Mouse (Mus musculus): Measurements from ENCODE around the gene Bfsp2. TPM values are rescaled to one million over a fixed set of nuclear protein-coding genes. Genes with fewer than 3 reads are reported as not detected.

Bfsp2 gene
- 0.42 and 0.55 TPM in 2 replicates for polyA plus RNA-seq (2014; fragmentation: Nextera tagmentation; extraction: Ambion mirVana)

DNA sequence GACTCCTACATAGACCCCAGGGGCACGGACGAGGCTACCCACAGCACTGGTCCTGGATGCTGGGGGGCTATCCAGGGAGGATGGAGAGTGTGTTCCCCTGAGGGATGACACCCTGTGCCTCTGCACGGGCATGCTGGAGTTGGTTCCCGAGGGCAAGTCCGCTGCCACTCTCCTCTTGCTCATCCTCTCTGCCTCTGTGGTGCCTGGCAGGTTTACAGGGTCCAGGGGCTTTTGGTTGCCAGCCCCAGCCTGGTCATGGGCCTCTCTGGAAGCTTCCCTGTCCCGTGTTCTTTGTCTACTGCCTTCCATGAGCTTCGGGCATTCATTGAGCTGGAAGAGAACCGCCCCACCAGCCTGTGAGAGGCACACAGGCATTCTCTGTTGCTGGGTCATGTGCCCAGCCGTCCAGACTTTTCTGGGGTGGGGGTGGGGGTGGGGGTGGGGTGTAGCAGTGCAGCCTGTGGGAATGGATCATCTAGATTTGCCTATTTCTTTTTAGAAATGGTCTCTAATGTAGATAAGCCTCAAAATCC lies at the start of gene Bfsp2:
Gene Bfsp2, minus strand, starts transcription at position 377 of the 533 bp plus-strand sequence.
- WGBS, result 74% methylated on average over 9 of the region's 9 CpGs
- no peak for ATAC-seq (replicated peaks; ENCODE audit: low FRiP score)
- Histone ChIP-seq H3K27me3 (replicated peaks; ENCODE audit: control insufficient read depth, insufficient read depth, low read length) (no peaks in the 10 kb centered on the region), H3K4me3 (ENCODE audit: low read depth, low read length) (no peak within 1 kb of the TSS), H3K4me2 (no peak within 1 kb of the TSS), H3K36me3 (ENCODE audit: control insufficient read depth, insufficient read depth, low read length) (no peaks in the 10 kb centered on the region), H3K27ac (ENCODE audit: low read depth, low read length) (no peak within 1 kb of the TSS), H3K9ac (ENCODE audit: low read depth, low read length) (no peak within 1 kb of the TSS), H3K4me1 (replicated peaks; ENCODE audit: control insufficient read depth, insufficient read depth, low read length) (peaks cover 2% of the 10 kb centered on the region; the same call in 1 of the 2 replicates), H3K9me3 (ENCODE audit: control insufficient read depth, low read length) (no peaks in the 10 kb centered on the region)
- DNase-seq (ENCODE audit: low spot score), result no peak

DNA sequence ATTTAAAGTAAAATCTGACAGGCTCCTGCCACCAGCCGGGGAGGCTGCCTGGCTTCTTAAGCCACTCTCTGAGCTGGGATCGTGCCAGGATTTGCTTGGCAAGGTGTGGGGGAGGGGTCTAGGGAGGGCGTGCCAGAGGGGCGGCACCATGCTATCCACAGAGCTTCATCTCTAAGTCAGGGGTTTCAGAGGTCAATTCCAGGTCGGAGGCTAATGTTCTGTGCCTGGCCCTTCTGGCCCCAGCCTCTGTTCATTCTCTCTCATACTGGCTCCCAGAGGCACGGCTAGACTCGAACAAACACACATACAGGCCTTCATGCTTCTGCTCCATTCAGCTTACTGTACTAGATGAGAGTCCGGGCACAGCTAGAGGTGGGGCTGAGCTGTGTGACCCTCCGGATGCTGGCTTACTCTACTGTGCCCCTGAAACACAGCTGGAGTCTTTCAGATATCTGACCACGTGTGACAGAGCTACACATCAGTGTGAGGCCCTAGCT lies 44.9 kb upstream of the Bfsp2 start:
- Histone ChIP-seq H3K27me3 (replicated peaks; ENCODE audit: control insufficient read depth, insufficient read depth, low read length) (no peaks in the 10 kb centered on the region), H3K4me3 (ENCODE audit: low read depth, low read length) (no peak overlapping the region), H3K36me3 (ENCODE audit: control insufficient read depth, insufficient read depth, low read length) (no peaks in the 10 kb centered on the region), H3K4me1 (replicated peaks; ENCODE audit: control insufficient read depth, insufficient read depth, low read length) (no peaks in the 10 kb centered on the region), H3K4me2 (no peak overlapping the region), H3K27ac (ENCODE audit: low read depth, low read length) (no peak overlapping the region), H3K9ac (ENCODE audit: low read depth, low read length) (no peak overlapping the region), H3K9me3 (ENCODE audit: control insufficient read depth, low read length) (no peaks in the 10 kb centered on the region)
- 32% methylated on average over 10 of the region's 10 CpGs for WGBS
- no peak for DNase-seq (ENCODE audit: low spot score)
- ATAC-seq (replicated peaks; ENCODE audit: low FRiP score), result no peak

DNA sequence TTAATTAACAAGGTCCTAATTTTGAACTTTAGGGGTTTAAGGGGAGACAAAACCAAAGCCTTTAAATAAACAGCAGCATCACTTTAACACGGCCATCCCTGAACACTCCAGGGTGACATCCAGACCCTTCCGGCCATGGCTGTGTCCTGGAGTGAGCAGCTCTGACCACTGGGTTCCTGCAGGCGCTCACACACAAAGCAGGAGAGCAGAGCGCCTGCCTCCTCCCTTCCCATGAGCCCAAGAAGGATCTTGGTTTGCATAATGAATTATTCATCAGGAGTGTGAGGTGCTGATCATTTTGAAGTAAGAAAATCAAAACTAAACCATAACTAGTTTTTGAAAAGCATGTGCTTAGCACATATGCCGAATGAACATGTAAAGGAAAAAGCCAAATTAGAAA lies 44.4 kb upstream of the Bfsp2 start:
- Histone ChIP-seq H3K27ac (ENCODE audit: low read depth, low read length) (no peak overlapping the region), H3K4me2 (no peak overlapping the region), H3K4me3 (ENCODE audit: low read depth, low read length) (no peak overlapping the region), H3K4me1 (replicated peaks; ENCODE audit: control insufficient read depth, insufficient read depth, low read length) (no peaks in the 10 kb centered on the region), H3K27me3 (replicated peaks; ENCODE audit: control insufficient read depth, insufficient read depth, low read length) (no peaks in the 10 kb centered on the region), H3K36me3 (ENCODE audit: control insufficient read depth, insufficient read depth, low read length) (no peaks in the 10 kb centered on the region), H3K9ac (ENCODE audit: low read depth, low read length) (no peak overlapping the region), H3K9me3 (ENCODE audit: control insufficient read depth, low read length) (no peaks in the 10 kb centered on the region)
- ATAC-seq (replicated peaks; ENCODE audit: low FRiP score) (no peak), DNase-seq (ENCODE audit: low spot score) (no peak)
- WGBS, result 47% methylated on average over 5 of the region's 5 CpGs

- no peaks in the 10 kb centered on the region for H3K4me1 ChIP-seq (replicated peaks; ENCODE audit: control insufficient read depth, insufficient read depth, low read length)
- no peak for ATAC-seq (replicated peaks; ENCODE audit: low FRiP score)
- no peak for DNase-seq (ENCODE audit: low spot score)
- H3K36me3 ChIP-seq (ENCODE audit: control insufficient read depth, insufficient read depth, low read length), result no peaks in the 10 kb centered on the region
- no peak overlapping the region for H3K4me2 ChIP-seq
- no peak overlapping the region for H3K9ac ChIP-seq (ENCODE audit: low read depth, low read length)
- H3K27me3 ChIP-seq (replicated peaks; ENCODE audit: control insufficient read depth, insufficient read depth, low read length), result no peaks in the 10 kb centered on the region
- 65% methylated on average over 7 of the region's 7 CpGs for WGBS
- H3K27ac ChIP-seq (ENCODE audit: low read depth, low read length), result no peak overlapping the region
- no peaks in the 10 kb centered on the region for H3K9me3 ChIP-seq (ENCODE audit: control insufficient read depth, low read length)
- no peak overlapping the region for H3K4me3 ChIP-seq (ENCODE audit: low read depth, low read length)
Measured at GRCm38 (mm10) chr9:103523742-103524403, 43.7 kb upstream of the Bfsp2 start.

GRCm38 (mm10) chr9:103523008-103523407 lies 42.8 kb upstream of the Bfsp2 start:
- ATAC-seq (replicated peaks; ENCODE audit: low FRiP score), result no peak
- H3K9ac ChIP-seq (ENCODE audit: low read depth, low read length), result no peak overlapping the region
- 60% methylated on average over 6 of the region's 6 CpGs for WGBS
- no peaks in the 10 kb centered on the region for H3K27me3 ChIP-seq (replicated peaks; ENCODE audit: control insufficient read depth, insufficient read depth, low read length)
- DNase-seq (ENCODE audit: low spot score), result no peak
- H3K27ac ChIP-seq (ENCODE audit: low read depth, low read length), result no peak overlapping the region
- no peak overlapping the region for H3K4me3 ChIP-seq (ENCODE audit: low read depth, low read length)
- no peak overlapping the region for H3K4me2 ChIP-seq
- no peaks in the 10 kb centered on the region for H3K36me3 ChIP-seq (ENCODE audit: control insufficient read depth, insufficient read depth, low read length)
- no peaks in the 10 kb centered on the region for H3K9me3 ChIP-seq (ENCODE audit: control insufficient read depth, low read length)
- no peaks in the 10 kb centered on the region for H3K4me1 ChIP-seq (replicated peaks; ENCODE audit: control insufficient read depth, insufficient read depth, low read length)

GRCm38 (mm10) chr9:103513884-103514283 lies 33.7 kb upstream of the Bfsp2 start:
- Histone ChIP-seq H3K4me1 (replicated peaks; ENCODE audit: control insufficient read depth, insufficient read depth, low read length) (no peaks in the 10 kb centered on the region), H3K27ac (ENCODE audit: low read depth, low read length) (no peak overlapping the region), H3K4me2 (no peak overlapping the region), H3K9me3 (ENCODE audit: control insufficient read depth, low read length) (no peaks in the 10 kb centered on the region), H3K36me3 (ENCODE audit: control insufficient read depth, insufficient read depth, low read length) (no peaks in the 10 kb centered on the region), H3K9ac (ENCODE audit: low read depth, low read length) (no peak overlapping the region), H3K4me3 (ENCODE audit: low read depth, low read length) (no peak overlapping the region), H3K27me3 (replicated peaks; ENCODE audit: control insufficient read depth, insufficient read depth, low read length) (no peaks in the 10 kb centered on the region)
- no peak for DNase-seq (ENCODE audit: low spot score)
- WGBS, result 81% methylated on average over 2 of the region's 2 CpGs
- ATAC-seq (replicated peaks; ENCODE audit: low FRiP score), result no peak

GRCm38 (mm10) chr9:103512257-103512656 lies 32.0 kb upstream of the Bfsp2 start:
- DNase-seq (ENCODE audit: low spot score) (no peak), ATAC-seq (replicated peaks; ENCODE audit: low FRiP score) (no peak)
- WGBS, result 79% methylated on average over 6 of the region's 6 CpGs

DNA sequence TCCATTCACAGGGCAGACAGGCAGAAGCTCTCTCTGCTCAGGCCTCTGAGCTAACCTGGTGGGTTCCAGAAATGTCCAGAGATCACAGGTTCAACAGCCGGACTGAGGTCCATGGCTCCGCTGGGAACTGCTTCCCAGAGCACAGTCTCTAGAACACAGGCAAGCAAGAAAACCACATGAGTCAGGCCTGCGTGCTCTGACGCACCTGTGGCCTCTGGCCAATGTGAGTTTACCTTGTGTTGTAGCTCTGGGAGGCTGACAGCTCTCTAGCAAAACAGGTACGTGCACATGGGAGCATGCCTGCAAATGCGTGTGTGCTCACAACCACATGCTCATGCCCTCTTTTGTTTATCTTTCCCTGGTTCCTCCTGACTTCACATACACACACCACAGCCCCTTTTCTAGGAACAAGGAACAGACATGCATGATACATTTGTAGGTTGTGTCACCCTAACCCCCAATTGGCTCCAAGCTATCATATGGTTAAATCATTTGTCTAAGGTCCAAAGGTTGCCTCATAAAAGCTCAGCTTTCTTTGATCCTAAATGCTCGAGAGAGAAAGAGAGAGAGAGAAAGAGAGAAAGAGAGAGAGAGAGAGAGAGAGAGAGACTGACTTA lies 26.9 kb upstream of the Bfsp2 start:
- WGBS, result 79% methylated on average over 7 of the region's 7 CpGs
- no peaks in the 10 kb centered on the region for H3K27me3 ChIP-seq (replicated peaks; ENCODE audit: control insufficient read depth, insufficient read depth, low read length)
- no peak for ATAC-seq (replicated peaks; ENCODE audit: low FRiP score)

More at GRCm38 (mm10) chr9:103512257-103512656, 32.0 kb upstream of the Bfsp2 start:
- Histone ChIP-seq H3K27ac (ENCODE audit: low read depth, low read length) (no peak overlapping the region), H3K4me3 (ENCODE audit: low read depth, low read length) (no peak overlapping the region), H3K4me2 (no peak overlapping the region), H3K9me3 (ENCODE audit: control insufficient read depth, low read length) (no peaks in the 10 kb centered on the region), H3K27me3 (replicated peaks; ENCODE audit: control insufficient read depth, insufficient read depth, low read length) (no peaks in the 10 kb centered on the region), H3K4me1 (replicated peaks; ENCODE audit: control insufficient read depth, insufficient read depth, low read length) (no peaks in the 10 kb centered on the region), H3K9ac (ENCODE audit: low read depth, low read length) (no peak overlapping the region), H3K36me3 (ENCODE audit: control insufficient read depth, insufficient read depth, low read length) (no peaks in the 10 kb centered on the region)

More for the DNA sequence above, 26.9 kb upstream of the Bfsp2 start:
- H3K4me3 ChIP-seq (ENCODE audit: low read depth, low read length), result no peak overlapping the region
- no peak overlapping the region for H3K4me2 ChIP-seq
- H3K9ac ChIP-seq (ENCODE audit: low read depth, low read length), result no peak overlapping the region
- H3K4me1 ChIP-seq (replicated peaks; ENCODE audit: control insufficient read depth, insufficient read depth, low read length), result 0 out of 2 replicates have a peak, but pooled peaks cover 3% of the 10 kb centered on the region
- H3K27ac ChIP-seq (ENCODE audit: low read depth, low read length), result no peak overlapping the region
- DNase-seq (ENCODE audit: low spot score), result no peak
- H3K9me3 ChIP-seq (ENCODE audit: control insufficient read depth, low read length), result no peaks in the 10 kb centered on the region; the same call in 1 of the 2 replicates
- no peaks in the 10 kb centered on the region for H3K36me3 ChIP-seq (ENCODE audit: control insufficient read depth, insufficient read depth, low read length)
